Mouse (Mus musculus) heart, embryonic 13.5 days (tissue): Measurements from ENCODE around the gene Olfr1293-ps. TPM values are rescaled to one million over a fixed set of nuclear protein-coding genes. Genes with fewer than 3 reads are reported as not detected.

Source experiments
- ATAC-seq: fragments of 200-750 bp; cut with Nextera tagmentation; 2 replicates; pipeline ENCODE4 v1.8.0; 2017; ENCODE audit warnings: moderate TSS enrichment; ENCODE audit not compliant: insufficient number of reproducible peaks, low FRiP score, low TSS enrichment; ENCODE audit errors: extremely low read depth
- H3K27ac ChIP-seq: fragments of 300-500 bp; sonication (generic); replicated peaks from 2 replicates; pipeline ENCODE4 v1.5.1; 2015; ENCODE audit warnings: moderate library complexity, mild to moderate bottlenecking, inconsistent platforms
- H3K27me3 ChIP-seq: fragments of 300-500 bp; sonication (generic); replicated peaks from 2 replicates; pipeline ENCODE4 v1.6.1; 2015; ENCODE audit warnings: mild to moderate bottlenecking, inconsistent platforms
- H3K36me3 ChIP-seq: fragments of 300-500 bp; sonication (generic); 2 replicates; pipeline ENCODE4 v1.6.1; 2015; ENCODE audit warnings: mild to moderate bottlenecking, inconsistent platforms
- H3K4me1 ChIP-seq: fragments of 300-500 bp; sonication (generic); 2 replicates; pipeline ENCODE4 v1.6.1; 2015; ENCODE audit warnings: inconsistent platforms
- H3K4me2 ChIP-seq: fragments of 300-500 bp; sonication (generic); 2 replicates; pipeline ENCODE4 v1.6.1; 2015; ENCODE audit warnings: inconsistent platforms, mild to moderate bottlenecking, moderate library complexity
- H3K4me3 ChIP-seq: fragments of 300-500 bp; sonication (generic); 2 replicates; pipeline ENCODE4 v1.5.1; 2015; ENCODE audit warnings: moderate library complexity, mild to moderate bottlenecking, inconsistent platforms
- H3K9ac ChIP-seq: fragments of 300-500 bp; sonication (generic); 2 replicates; pipeline ENCODE4 v1.6.1; 2015; ENCODE audit warnings: inconsistent platforms, mild to moderate bottlenecking, moderate library complexity
- H3K9me3 ChIP-seq: fragments of 300-500 bp; sonication (generic); 2 replicates; pipeline ENCODE4 v1.6.1; 2016; ENCODE audit warnings: inconsistent platforms
- WGBS: fragments of 180-500 bp; shearing (Covaris S2); methylation state at CpG from one replicate; pipeline ENCODE4 v1.1.7; 2015; ENCODE audit warnings: mixed read lengths; 5-methylcytosine and 5-hydroxymethylcytosine counted together
- polyA plus RNA-seq: library from polyadenylated mRNA; unstranded; fragments of >200 nt; fragmentation: Nextera tagmentation; extraction: Ambion mirVana; gene quantifications from 2 replicates; pipeline ENCODE4 v1.2.1, GENCODE M21; 2015

Gene Olfr1293-ps
- not detected in 2 replicates for polyA plus RNA-seq

DNA sequence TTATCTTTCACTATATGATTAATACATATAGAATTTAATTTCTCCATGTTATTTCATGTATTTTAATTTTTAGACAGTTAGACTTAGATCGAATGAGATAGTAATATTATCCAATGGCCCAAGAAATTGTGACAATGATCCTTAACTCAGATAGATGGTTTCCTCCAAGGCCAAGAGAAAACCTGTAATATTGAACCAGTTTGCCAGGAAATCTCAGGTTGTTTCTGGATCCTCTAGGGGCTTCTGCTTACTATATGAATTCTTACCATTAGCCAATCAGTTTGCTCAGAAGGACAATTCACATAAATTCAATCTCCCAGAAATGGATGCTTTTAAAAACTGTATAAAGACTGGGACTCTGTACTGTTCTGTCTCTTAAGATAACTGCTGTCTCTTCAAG lies at the start of gene Olfr1293-ps:
TSS of gene Olfr1293-ps (plus strand) at position 301 of the 400 bp plus-strand sequence.
- Histone ChIP-seq H3K4me3 (no peak within 1 kb of the TSS), H3K4me2 (no peak within 1 kb of the TSS), H3K27me3 (no peaks in the 10 kb centered on the region), H3K9ac (no peak within 1 kb of the TSS), H3K27ac (no peak within 1 kb of the TSS), H3K9me3 (peaks cover 6% of the 10 kb centered on the region), H3K4me1 (no peaks in the 10 kb centered on the region), H3K36me3 (no peaks in the 10 kb centered on the region)
- no peak for ATAC-seq
- WGBS, result 64% methylated on average over 1 of the region's 1 CpGs

DNA sequence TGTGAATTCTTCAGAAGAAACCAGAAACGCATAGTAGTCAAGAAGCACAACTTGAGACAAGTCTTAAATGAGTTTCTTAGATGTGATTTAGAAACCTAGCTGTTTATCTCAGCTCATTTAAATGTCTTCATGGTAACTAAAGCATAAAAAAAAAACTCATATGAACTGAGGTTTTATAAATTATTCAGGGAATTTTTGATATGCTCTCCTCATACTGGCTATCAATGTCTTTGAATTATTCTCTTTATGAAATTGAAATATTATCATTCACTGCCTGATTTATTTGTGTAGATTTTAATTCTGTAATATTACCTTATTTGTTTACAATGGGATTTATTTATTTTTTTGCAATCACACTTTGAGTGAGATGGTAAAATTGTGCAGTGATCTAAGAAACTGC lies 44.5 kb upstream of the Olfr1293-ps start, which contains the start of gene Olfr1289:
TSS of gene Olfr1289 (plus strand) at position 301 of the 400 bp plus-strand sequence.
- Histone ChIP-seq H3K27ac (no peak within 1 kb of the TSS), H3K36me3 (no peaks in the 10 kb centered on the region), H3K4me1 (no peaks in the 10 kb centered on the region), H3K27me3 (no peaks in the 10 kb centered on the region), H3K4me2 (no peak within 1 kb of the TSS), H3K9me3 (no peaks in the 10 kb centered on the region), H3K4me3 (no peak within 1 kb of the TSS), H3K9ac (no peak within 1 kb of the TSS)
- WGBS, result 66% methylated on average over 1 of the region's 1 CpGs
- no peak for ATAC-seq

DNA sequence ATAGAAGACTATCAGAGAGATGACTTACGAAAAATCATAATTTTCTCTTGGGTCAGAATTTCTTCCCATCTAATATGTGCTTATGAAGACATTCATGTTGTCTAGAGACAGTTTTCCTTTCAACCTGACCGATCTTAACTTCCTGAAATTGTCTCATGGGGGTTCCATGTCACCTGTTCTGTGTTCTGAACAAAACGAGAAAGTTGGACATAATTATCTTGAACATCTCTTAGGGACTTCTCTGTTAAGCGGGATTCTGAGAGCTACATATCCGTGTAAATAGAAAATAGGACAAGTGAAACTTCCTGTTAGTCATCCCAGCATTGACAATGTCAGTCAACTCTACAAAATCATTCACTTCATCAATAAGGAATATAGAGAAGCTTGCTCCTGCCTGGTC lies 31.3 kb upstream of the Olfr1293-ps start, which contains the start of gene Olfr1290:
TSS of gene Olfr1290 (minus strand) at position 101 of the 400 bp plus-strand sequence.
- no peak within 1 kb of the TSS for H3K9ac ChIP-seq
- no peak for ATAC-seq
- no peaks in the 10 kb centered on the region for H3K27me3 ChIP-seq
- no peaks in the 10 kb centered on the region for H3K4me1 ChIP-seq
- 71% methylated on average over 5 of the region's 5 CpGs for WGBS
- H3K9me3 ChIP-seq, result no peaks in the 10 kb centered on the region
- H3K4me2 ChIP-seq, result no peak within 1 kb of the TSS
- no peak within 1 kb of the TSS for H3K27ac ChIP-seq
- no peak within 1 kb of the TSS for H3K4me3 ChIP-seq
- H3K36me3 ChIP-seq, result no peaks in the 10 kb centered on the region

DNA sequence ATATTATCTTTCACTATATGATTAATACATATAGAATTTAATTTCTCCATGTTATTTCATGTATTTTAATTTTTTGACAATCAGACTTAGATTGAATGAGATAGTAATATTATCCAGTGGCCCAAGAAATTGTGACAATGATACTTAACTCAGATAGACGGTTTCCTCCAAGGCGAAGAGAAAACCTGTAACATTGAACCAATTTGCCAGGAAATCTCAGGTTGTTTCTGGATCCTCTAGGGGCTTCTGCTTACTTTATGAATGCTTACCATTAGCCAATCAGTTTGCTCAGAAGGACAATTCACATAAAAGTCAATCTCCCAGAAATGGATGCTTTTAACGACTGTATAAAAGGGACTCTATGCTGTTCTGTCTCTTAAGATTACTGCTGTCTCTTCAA lies 28.1 kb upstream of the Olfr1293-ps start, which contains the start of gene Olfr1291-ps1:
TSS of gene Olfr1291-ps1 (plus strand) at position 301 of the 400 bp plus-strand sequence.
- H3K27me3 ChIP-seq, result no peaks in the 10 kb centered on the region
- WGBS, result 77% methylated on average over 3 of the region's 3 CpGs

DNA sequence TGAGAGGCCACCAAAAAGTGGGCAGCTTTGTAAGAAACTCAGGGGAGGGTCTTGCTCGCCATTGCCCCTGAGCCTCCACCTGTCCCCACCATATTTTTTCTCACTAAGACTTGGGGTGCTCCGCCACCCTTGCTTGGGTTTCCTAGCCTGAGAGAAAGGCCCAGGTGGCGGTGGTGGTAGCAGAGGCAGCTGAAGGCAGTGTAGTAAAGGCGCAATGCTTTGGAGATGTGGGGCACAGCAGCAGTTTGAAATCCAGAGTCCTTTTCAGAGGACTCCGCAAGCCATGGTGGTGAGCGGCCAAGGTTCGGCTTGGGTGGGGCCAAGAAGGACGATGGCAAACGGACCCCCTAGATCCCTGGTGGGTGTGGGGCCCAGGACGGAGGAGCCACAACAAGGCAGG lies 7.6 kb upstream of the Olfr1293-ps start:
- Histone ChIP-seq H3K4me1 (no peaks in the 10 kb centered on the region), H3K4me3 (no peak overlapping the region), H3K27me3 (no peaks in the 10 kb centered on the region), H3K36me3 (no peaks in the 10 kb centered on the region), H3K9ac (no peak overlapping the region), H3K4me2 (no peak overlapping the region), H3K27ac (no peak overlapping the region), H3K9me3 (peaks cover 18% of the 10 kb centered on the region)
- 76% methylated on average over 10 of the region's 10 CpGs for WGBS
- no peak for ATAC-seq

More for the DNA sequence above, 28.1 kb upstream of the Olfr1293-ps start, which contains the start of gene Olfr1291-ps1:
- Histone ChIP-seq H3K4me2 (no peak within 1 kb of the TSS), H3K27ac (no peak within 1 kb of the TSS), H3K9me3 (no peaks in the 10 kb centered on the region), H3K4me3 (no peak within 1 kb of the TSS), H3K4me1 (no peaks in the 10 kb centered on the region), H3K36me3 (no peaks in the 10 kb centered on the region), H3K9ac (no peak within 1 kb of the TSS)
- no peak for ATAC-seq

DNA sequence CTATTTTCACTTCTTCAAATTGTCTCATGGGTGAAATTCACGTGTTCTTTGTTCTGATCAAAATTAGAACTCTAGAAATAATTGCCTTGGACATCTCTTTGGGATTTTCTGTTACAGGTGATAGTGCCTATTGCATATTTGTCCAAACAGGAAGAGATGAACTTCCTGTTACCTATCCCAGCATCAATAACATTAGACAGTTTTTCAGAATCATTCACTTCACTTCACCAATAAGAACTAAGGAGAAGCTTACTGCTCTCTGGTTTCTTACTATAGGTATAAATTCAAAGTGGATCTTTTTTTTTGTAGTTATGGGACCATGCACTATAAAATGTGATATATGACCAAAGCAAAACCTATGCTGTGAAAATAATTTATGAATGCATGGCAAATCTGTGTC lies 15.2 kb downstream of the Olfr1293-ps start, which contains the start of gene Olfr1294:
TSS of gene Olfr1294 (minus strand) at position 101 of the 400 bp plus-strand sequence.
- no peak for ATAC-seq
- no peaks in the 10 kb centered on the region for H3K27me3 ChIP-seq
- WGBS, result 36% methylated on average over 1 of the region's 1 CpGs
- no peak within 1 kb of the TSS for H3K27ac ChIP-seq
- no peaks in the 10 kb centered on the region for H3K4me1 ChIP-seq
- no peak within 1 kb of the TSS for H3K9ac ChIP-seq
- no peaks in the 10 kb centered on the region for H3K9me3 ChIP-seq
- no peak within 1 kb of the TSS for H3K4me2 ChIP-seq
- no peak within 1 kb of the TSS for H3K4me3 ChIP-seq
- no peaks in the 10 kb centered on the region for H3K36me3 ChIP-seq

DNA sequence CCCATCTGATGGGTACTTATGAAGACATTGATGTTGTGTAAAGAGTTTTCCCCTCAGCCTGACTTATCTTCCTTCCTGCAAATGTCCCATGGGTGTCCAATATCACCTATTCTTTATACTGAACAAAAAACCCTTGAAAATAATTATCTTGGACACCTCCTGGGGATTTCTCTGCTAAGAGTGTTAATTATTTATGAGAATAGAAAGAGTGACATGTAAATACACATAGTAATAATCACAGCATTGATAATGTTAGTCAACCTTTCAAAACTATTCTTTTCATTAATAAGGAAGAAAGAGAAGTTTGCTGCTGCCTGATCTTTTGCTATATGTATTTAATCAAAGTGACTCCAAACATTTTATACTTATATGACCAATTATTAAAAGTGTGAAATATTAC lies 44.6 kb downstream of the Olfr1293-ps start, which contains the start of gene Olfr1295:
TSS of gene Olfr1295 (minus strand) at position 101 of the 400 bp plus-strand sequence.
- no peak within 1 kb of the TSS for H3K9ac ChIP-seq
- H3K4me2 ChIP-seq, result no peak within 1 kb of the TSS
- ATAC-seq, result no peak
- no peaks in the 10 kb centered on the region for H3K36me3 ChIP-seq
- no peaks in the 10 kb centered on the region for H3K27me3 ChIP-seq
- H3K4me1 ChIP-seq, result no peaks in the 10 kb centered on the region
- no peak within 1 kb of the TSS for H3K27ac ChIP-seq
- peaks cover 3% of the 10 kb centered on the region; the same call in 1 of the 2 replicates for H3K9me3 ChIP-seq
- no peak within 1 kb of the TSS for H3K4me3 ChIP-seq

Other genes starting within 250 kb of the Olfr1293-ps start
- gene Olfr1278, start 235.1 kb upstream of the Olfr1293-ps start, polyA plus RNA-seq, result not detected in 2 replicates
- gene Olfr1279, start 224.6 kb upstream of the Olfr1293-ps start, polyA plus RNA-seq, result not detected in 2 replicates
- not detected in 2 replicates for gene Olfr1280, start 211.2 kb upstream of the Olfr1293-ps start, polyA plus RNA-seq
- not detected in 2 replicates for gene Olfr1281, start 198.7 kb upstream of the Olfr1293-ps start, polyA plus RNA-seq
- not detected in 2 replicates for gene Olfr1282, start 189.1 kb upstream of the Olfr1293-ps start, polyA plus RNA-seq
- not detected in 2 replicates for gene Olfr1283, start 158.4 kb upstream of the Olfr1293-ps start, polyA plus RNA-seq
- not detected in 2 replicates for gene Olfr1284, start 149.7 kb upstream of the Olfr1293-ps start, polyA plus RNA-seq
- not detected in 2 replicates for gene Olfr1286, start 102.1 kb upstream of the Olfr1293-ps start, polyA plus RNA-seq
- gene Olfr1287, start 76.1 kb upstream of the Olfr1293-ps start, polyA plus RNA-seq, result not detected in 2 replicates
- not detected in 2 replicates for gene Olfr1288, start 51.1 kb upstream of the Olfr1293-ps start, polyA plus RNA-seq
- gene Olfr1289, start 44.4 kb upstream of the Olfr1293-ps start, polyA plus RNA-seq, result not detected in 2 replicates
- 0.17 TPM in 1 of 2 replicates, not detected in the other for gene Olfr1290, start 31.4 kb upstream of the Olfr1293-ps start, polyA plus RNA-seq
- not detected in 2 replicates for gene Olfr1291-ps1, start 28.0 kb upstream of the Olfr1293-ps start, polyA plus RNA-seq
- gene Olfr1294, start 15.1 kb downstream of the Olfr1293-ps start, polyA plus RNA-seq, result not detected in 2 replicates
- not detected in 2 replicates for gene Olfr1295, start 44.5 kb downstream of the Olfr1293-ps start, polyA plus RNA-seq
- gene Olfr1297, start 101.3 kb downstream of the Olfr1293-ps start, polyA plus RNA-seq, result not detected in 2 replicates
- gene Olfr1298, start 124.0 kb downstream of the Olfr1293-ps start, polyA plus RNA-seq, result not detected in 2 replicates
- not detected in 2 replicates for gene Olfr1299, start 136.2 kb downstream of the Olfr1293-ps start, polyA plus RNA-seq
- gene Olfr1301, start 225.8 kb downstream of the Olfr1293-ps start, polyA plus RNA-seq, result not detected in 2 replicates